Mouse (Mus musculus): ENCODE measurements around the gene Clic4.
"Not testable (repeated sequence)": the region's sequence is repeated elsewhere in the genome, so short reads cannot be mapped to it uniquely, and the experiment has no call there.

Clic4 gene

DNA sequence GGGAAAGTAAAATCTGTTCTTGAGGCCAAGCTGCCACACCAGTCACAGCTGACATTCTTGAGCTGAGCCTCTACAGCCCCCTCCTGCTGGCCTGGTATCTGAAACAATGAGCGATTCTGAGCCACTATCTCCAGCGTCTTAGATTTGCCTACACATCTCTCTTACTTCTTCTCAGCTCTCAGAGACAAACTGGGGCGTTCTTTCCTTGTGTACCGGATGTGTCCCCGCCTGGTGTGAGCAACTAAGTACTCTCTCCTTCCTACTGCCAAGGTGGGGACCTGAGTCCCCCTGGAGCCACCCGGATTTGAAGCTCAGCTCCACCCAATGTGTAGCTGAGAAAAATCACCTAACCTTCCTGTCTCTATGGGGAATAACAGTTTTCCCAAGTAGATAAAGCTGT lies 19.2 kb upstream of the Clic4 start:
- no peak for DNase-seq (ENCODE audit: low spot score)

DNA sequence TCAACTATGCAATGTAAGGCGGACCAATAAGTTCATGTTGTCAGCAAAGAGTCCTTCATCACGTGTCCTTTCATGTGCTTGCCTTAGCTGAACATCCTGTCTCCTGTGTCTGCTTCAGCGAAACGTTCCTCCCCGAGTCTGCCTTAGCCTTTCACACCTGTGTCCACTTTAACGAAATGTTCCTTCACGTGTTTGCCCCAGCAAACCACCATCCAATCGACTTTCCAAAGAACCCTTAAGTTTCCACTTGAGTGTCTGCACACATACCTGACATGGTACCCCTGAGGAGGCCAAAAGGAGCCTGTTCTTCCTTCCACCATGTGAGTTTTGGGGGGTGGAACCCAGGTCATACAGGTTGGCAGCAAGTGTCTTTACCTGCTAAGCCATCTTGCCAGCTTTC lies 18.6 kb upstream of the Clic4 start:
- no peak for DNase-seq (ENCODE audit: low spot score)

DNA sequence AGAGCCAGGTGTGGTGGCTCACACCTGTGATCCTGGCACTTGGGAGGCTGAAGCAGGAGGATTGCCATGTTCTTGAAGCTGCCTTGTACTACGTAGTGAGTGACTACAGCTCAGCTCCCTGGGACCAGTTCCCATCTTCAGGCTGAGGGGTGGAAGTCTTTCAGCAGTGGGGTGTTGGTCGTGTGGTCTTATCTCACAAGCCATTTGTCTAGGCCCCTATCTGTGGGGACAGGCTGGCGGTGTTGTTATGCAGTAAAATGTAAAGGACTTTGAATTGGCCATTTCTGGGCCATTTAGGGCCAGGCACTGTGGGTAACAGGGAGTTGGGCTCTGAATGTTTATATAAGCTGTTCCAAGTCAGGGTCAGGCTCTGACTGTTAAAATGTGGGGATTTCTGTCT lies 15.4 kb upstream of the Clic4 start:
- DNase-seq (ENCODE audit: low spot score): no peak

GRCm38 (mm10) chr4:135286833-135287395 lies 14.3 kb upstream of the Clic4 start:
- no peak for DNase-seq (ENCODE audit: low spot score)

DNA sequence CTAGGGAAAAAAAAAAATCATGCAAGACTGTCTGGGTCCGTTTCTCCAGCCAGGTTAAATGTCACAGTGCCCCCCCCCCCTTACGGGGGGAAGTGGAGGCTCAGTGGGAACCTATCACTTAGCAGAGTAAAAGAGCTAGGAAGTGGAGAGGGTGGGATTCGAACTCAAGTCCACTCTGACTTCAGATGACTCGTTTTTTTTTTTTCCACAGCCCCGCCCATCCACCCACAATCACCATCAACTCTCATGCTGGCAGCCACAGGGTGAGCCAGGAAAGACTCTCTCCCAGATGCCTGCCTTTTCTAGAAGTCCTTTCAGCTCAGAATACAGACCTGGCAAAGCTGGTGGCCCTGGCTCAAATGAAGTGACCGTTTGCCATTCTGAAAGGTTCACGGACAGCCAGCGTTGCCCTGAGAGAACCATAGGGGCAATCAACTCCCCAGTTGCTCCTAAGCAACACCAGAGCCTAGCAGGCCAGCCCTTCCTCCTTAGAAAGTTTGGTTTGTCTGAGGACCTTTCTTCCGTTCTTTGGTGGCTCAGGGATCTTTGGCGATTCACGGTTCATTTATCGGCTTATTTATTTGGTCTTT lies 13.5 kb upstream of the Clic4 start:
- DNase-seq (ENCODE audit: low spot score): no peak

DNA sequence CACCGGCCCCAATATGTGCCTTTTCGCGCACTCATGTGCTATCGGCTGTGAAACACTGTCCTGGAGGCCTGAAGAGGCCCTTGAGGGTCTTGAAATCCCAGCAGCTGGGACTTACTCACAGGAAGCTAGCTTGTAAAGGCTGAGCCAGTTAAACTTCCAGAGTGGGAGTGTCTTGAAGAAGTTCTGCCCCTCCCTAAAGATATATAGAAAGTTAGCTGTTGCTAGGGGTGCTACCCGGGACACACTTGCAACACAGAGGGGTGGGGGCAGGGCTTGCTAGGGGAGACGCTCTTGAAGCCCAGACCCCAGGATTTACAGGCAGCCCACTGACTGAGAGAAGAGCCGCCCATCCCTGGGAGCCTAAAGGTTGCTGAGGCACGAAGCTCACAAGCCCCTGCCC lies 12.8 kb upstream of the Clic4 start:
- no peak for DNase-seq (ENCODE audit: low spot score)

DNA sequence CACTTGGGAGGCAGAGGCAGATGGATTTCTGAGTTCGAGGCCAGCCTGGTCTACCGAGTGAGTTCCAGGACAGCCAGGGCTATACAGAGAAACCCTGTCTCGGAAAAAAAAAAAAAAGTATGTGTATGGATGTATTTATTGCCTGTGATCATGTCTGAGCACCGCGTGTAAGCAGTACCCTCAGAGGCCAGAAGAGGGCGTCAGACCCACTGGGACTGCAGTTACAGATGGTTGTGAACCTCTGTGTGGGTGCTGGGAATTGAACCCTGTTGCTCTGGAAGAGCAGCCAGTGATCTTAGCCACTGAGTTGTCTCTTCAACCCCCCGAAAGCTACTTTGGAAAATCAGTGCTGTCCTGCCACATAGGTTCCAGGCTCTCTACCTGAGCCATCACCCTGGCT lies 11.3 kb upstream of the Clic4 start:
- no peak for DNase-seq (ENCODE audit: low spot score)

GRCm38 (mm10) chr4:135283417-135283816 lies 10.8 kb upstream of the Clic4 start:
- DNase-seq (ENCODE audit: low spot score): no peak

- no peak for DNase-seq (ENCODE audit: low spot score)
These were observed 10.2 kb upstream of the Clic4 start for GRCm38 (mm10) chr4:135282651-135283290.

- not testable (repeated sequence) for DNase-seq (ENCODE audit: low spot score)
These were observed 7.4 kb upstream of the Clic4 start for GRCm38 (mm10) chr4:135280016-135280415.

DNA sequence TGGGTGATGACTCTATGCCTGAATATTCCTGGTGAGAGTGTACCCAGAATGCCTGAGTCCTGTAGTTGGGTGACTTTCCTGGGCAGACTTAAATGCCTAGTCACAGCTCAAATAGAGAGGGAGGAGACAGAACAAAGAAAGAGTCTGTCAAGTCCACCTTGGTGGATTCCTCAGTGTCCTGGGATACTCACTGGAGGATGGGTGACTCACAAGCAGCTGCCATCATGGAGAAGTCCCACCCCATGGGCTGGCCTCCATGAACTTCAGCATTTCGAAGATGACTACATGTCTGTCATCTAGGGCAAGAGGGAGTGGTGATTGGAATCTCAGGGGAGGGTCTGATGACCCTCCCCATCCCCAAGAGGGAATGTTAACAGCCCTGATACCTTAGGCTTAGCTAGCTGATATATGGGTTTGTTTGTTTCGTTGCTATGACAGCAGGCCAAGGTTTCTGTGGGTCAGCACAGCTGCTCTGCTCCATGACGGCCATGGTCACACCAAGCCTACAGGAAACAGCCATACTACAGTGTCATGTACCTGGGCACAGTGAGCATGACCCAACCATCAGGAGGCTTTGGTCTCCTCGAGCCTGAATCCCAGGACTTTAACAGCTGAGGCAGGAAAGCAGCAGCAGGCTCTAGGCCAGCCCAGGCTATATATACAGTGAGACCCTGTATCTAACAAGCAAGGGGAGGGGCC lies 4.2 kb upstream of the Clic4 start:
- no peak for DNase-seq (ENCODE audit: low spot score)

GRCm38 (mm10) chr4:135274761-135275160 lies 2.1 kb upstream of the Clic4 start:
- DNase-seq (ENCODE audit: low spot score): no peak

DNA sequence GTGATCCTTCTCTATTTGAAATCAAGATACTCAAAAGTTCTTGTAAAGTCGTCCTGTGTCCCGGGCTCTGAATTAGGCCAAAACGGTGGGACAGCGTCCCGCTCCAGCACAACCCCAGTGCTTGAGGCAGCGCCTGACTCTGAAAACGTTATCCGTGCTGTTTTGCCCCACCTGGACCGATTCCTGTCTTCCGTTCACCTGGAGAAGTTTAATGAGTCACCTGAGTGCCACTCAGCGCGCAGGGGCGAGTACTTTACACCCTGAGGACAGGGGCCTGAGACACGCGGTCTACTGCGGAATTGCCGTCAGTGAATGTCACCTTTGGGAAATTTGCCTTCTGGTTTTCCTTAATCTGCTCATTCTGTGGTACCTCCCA lies 681 bp upstream of the Clic4 start:
- no peak for DNase-seq (ENCODE audit: low spot score)

GRCm38 (mm10) chr4:135271881-135272616 lies 565 bp downstream of the Clic4 start:
- DNase-seq (ENCODE audit: low spot score): peak; percentile 78

DNA sequence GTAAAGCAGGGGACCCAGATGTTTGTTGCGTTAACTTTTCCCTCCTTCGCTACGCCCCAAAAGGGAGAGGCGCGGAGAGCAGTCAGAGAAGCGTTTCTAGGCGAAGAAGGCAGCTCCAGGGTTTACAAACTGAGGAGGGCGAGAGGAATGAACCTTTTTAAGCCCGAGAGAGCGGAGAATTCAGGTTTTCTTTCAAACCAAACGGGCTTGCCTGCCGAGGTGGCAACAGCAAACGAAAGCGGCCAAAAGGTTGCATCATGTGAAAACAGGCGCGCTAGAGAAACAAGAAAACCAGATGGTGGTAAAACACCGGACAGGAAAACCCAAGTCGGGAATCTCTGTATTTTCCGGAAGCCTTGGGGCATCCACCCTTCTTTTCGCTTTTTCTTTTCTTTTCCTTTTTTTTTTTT lies 1.2 kb downstream of the Clic4 start:
- no peak for DNase-seq (ENCODE audit: low spot score)

GRCm38 (mm10) chr4:135270476-135270875 lies 2.1 kb downstream of the Clic4 start:
- DNase-seq (ENCODE audit: low spot score): no peak

DNA sequence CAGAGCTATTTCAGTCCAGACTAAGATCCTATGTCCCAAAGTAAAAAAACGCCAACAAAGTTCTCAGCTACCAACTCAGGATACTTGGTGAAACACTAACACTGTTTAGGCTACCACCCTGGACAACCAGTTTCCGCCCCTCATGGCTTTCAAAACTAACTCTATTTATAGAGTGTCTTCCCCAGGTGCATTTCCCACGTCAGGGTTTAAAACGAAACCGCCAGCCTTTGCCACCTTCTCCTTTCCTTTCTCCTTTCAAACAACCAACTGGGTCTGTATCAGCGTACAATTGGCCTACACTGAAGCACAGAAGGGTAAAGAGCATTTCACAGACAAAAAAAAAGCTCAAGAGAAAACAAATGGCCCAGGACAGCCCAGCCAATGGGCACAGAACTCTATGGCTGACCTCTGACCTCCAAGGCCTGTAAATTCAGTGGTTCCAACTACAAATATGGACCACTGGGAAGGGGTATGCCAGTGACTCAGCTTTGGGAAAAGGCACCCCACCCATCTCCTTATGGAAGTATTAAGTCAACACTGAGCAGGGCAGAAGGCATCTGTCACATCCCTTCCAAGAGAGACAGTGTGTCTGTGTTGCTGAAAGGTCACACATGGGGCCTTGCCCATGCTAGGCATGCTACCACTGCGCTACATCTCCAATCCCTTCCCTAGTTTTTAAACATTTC lies 2.8 kb downstream of the Clic4 start:
- DNase-seq (ENCODE audit: low spot score): no peak

DNA sequence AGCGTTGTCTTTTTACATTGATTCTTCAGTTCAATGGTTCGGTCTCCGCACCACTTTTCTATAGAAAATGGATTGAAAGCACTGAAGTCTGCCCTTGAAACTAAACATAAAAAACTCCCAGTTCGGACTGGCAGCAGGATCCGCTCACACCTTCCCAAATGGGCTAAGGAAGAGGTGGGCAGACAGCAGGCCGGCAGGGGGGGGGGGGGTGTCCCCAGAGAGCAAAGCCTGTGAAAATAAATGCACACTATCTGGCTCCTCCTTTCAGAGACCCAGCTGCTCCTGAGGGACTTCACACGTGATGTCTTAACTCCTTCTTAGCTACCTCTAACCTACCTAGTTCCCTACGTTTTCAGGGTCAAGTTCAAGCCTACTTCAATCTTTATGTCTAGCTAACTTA lies 5.1 kb downstream of the Clic4 start:
- no peak for DNase-seq (ENCODE audit: low spot score)

DNA sequence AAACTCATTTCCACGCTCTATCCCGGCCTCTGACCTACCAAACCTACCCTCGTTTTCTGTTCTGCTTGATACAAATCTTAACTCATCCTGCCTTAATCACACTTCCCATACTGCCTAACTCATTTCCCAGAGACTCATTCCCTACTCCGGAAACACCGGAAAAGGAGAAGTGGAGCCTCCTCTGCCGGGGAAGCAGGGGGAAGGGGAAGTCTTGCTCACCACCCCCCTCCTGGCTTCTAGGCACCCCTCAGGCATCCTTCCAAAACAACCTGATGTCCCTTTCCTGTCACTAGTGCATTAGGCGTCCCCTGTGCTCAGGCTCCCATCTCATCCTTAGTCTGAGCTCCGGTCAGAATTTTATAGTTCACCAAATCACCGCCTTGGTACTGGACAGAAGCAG lies 5.6 kb downstream of the Clic4 start:
- no peak for DNase-seq (ENCODE audit: low spot score)

GRCm38 (mm10) chr4:135260434-135260833 lies 12.2 kb downstream of the Clic4 start:
- no peak for DNase-seq (ENCODE audit: low spot score)

DNA sequence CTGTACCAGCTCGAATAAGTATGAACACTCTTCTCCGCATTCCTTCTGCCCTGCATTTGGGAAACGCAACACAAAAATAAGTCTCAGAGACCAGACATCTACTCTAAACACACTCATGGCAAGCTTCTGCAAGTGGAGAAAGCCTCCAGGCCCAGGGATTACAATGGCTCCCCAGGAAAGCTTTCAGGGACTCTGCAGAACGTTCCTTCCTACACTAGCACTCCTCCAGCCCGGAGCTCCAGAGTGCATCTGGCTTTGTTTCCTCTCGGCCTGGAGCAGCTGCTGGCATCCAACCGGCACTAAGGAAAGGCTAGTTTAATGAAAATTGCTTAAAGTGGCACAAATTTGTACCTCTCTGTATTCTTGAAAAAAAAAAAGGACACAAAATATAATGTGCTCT lies 14.1 kb downstream of the Clic4 start:
- no peak for DNase-seq (ENCODE audit: low spot score)

DNA sequence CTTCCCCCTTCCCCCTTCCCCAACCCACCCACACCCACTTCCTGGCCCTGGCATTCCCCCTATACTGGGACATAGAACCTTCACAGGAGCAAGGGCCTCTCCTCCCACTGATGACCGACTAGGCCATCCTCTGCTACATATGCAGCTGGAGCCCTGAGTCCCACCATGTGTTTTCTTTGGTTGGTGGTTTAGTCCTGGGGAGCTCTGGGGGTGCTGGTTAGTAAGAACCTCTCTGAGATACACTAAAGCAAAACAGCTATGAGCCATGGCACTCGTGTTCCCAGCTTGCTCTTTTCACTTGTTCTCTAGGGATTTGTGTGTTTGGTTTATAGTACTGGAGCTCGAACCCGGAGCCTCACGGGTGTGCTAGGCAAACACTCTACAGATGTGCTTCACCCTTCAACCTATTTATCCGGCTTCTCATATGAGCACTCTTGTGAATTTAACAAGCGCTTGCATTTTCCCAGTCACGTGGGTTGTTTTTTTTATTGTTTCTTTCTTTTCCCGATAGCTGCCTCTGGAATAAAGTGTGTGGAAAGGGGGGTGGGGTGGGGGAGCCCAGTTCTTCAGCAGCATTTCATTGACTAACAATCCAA lies 14.6 kb downstream of the Clic4 start:
- no peak for DNase-seq (ENCODE audit: low spot score)
